Mouse (Mus musculus): ENCODE measurements around the gene Vapa. TPM values are rescaled to one million over a fixed set of nuclear protein-coding genes. Genes with fewer than 3 reads are reported as not detected.
A peak's percentile ranks its signal among the peaks of the same experiment; 100 is the strongest.
"Not testable (repeated sequence)": the region's sequence is repeated elsewhere in the genome, so short reads cannot be mapped to it uniquely, and the experiment has no call there.

The Vapa gene
- polyA plus RNA-seq, 1 experiment from 2014 or later = 218 TPM

DNA sequence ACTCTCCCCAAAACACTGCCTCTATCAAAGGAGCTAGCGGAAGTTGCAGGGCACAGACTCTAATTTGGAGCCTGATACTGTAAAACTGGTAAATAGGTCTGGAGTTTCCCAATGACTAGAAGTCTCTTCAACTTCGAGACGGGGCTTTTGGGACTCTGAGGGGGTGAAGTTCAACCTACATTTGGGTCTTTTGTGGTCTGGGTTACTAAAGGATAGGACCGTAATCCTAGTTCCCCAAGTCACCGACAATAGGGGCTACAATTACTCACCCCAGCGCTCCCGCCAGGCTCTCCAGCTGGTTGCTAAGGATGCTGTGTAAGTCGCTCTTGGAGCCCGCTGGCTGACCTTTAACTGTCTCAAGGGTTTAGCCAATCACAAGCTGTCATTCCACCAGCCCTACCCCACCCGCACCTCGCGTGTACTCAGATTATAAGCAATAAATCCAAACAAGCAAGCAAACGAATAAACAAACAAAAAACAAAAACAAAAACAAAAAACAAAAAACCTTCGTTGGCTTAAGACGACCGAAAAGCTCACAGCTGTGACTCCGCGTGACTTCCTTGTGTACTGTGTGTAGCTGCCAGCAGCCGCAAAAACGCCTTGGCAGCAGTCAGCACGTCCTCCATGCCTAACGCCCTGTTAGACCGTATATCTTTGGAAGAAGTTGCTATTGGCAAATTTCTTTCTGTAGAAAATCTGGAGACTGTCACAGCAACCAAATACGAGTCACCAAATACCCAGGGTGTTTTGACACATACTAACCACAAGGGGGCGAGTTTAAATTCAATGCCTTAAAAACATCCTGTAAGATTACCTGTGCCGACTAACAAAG, 72.7 kb downstream of the Vapa start, which contains the start of gene Tmem232:
Gene Tmem232, minus strand, starts transcription at position 342 of the 832 bp plus-strand sequence.
- H3K36me3 ChIP-seq (ENCODE audit: insufficient read depth, low read length) = no peaks in the 10 kb centered on the region
- 17% methylated on average over 26 of the region's 26 CpGs for WGBS
- peak; percentile 73 for DNase-seq (ENCODE audit: low spot score)
- no peak within 1 kb of the TSS for H3K9ac ChIP-seq (ENCODE audit: low read depth, low read length)
- peak; percentile 72 for TF ChIP-seq CTCF (IDR thresholded peaks at IDR 0.05; ENCODE audit: low read depth)
- peak within 1 kb of the TSS; percentile 15 for H3K4me3 ChIP-seq (replicated peaks; ENCODE audit: low read depth, low read length)
- no peaks in the 10 kb centered on the region for H3K4me1 ChIP-seq (replicated peaks; ENCODE audit: insufficient read depth, low read length)
- no peak; the same call in 1 of the 2 replicates for ATAC-seq (replicated peaks; ENCODE audit: low FRiP score, low read depth)
- H3K9me3 ChIP-seq (replicated peaks; ENCODE audit: low read length) = no peaks in the 10 kb centered on the region
- no peak within 1 kb of the TSS for H3K27ac ChIP-seq
- peak within 1 kb of the TSS; percentile 59 for H3K4me2 ChIP-seq (ENCODE audit: low read length)
- no peaks in the 10 kb centered on the region for H3K27me3 ChIP-seq (ENCODE audit: insufficient read depth, low read length)

DNA sequence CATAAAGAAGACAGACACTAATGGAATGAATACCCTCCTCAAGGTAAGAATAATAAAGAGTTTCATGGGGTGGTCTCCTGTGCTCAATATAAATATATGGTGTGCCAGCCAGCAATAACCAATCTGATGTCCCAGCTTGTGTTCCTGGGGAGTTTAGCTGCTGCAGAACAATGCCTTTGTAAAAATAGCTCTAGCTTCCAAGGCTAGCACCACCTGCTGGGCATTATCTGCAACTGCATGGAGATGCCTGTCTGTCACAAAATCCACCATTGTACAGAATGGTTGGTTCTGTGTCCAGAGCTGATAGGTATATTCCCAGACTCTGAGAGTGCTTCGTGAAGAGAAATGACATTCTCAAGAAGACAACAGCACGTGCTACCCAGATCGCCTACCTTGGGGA, 77.2 kb downstream of the Vapa start:
- DNase-seq (ENCODE audit: low spot score) = peak; percentile 60
- Histone ChIP-seq H3K4me2 (ENCODE audit: low read length) (no peak overlapping the region), H3K4me3 (replicated peaks; ENCODE audit: low read depth, low read length) (no peak overlapping the region), H3K9me3 (replicated peaks; ENCODE audit: low read length) (no peaks in the 10 kb centered on the region), H3K27ac (no peak overlapping the region), H3K36me3 (ENCODE audit: insufficient read depth, low read length) (no peaks in the 10 kb centered on the region), H3K4me1 (replicated peaks; ENCODE audit: insufficient read depth, low read length) (no peaks in the 10 kb centered on the region), H3K27me3 (ENCODE audit: insufficient read depth, low read length) (no peaks in the 10 kb centered on the region), H3K9ac (ENCODE audit: low read depth, low read length) (no peak overlapping the region)
- no peak for ATAC-seq (replicated peaks; ENCODE audit: low FRiP score, low read depth)
- peak; percentile 86 for TF ChIP-seq CTCF (IDR thresholded peaks at IDR 0.05; ENCODE audit: low read depth)
- 26% methylated on average over 3 of the region's 3 CpGs for WGBS

DNA sequence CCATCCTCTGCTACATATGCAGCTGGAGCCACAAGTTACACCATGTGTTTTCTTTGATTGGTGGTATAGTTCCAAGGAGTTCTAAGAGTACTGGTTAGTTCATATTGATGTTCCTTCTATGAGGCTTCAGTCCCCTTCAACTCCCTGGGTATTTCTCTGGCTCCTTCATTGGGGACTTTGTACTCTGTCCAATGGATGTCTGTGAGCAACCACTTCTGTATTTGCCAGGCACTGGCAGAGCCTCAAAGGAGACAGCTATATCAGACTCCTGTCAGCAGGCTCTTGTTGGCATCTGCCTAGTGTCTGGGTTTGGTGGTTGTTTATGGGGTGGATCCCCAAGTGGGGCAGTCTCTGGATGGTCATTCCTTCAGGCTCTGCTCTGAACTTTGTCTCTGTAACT, 81.0 kb downstream of the Vapa start:
- H3K27me3 ChIP-seq (ENCODE audit: insufficient read depth, low read length); H3K27ac ChIP-seq; H3K4me3 ChIP-seq (replicated peaks; ENCODE audit: low read depth, low read length); ATAC-seq (replicated peaks; ENCODE audit: low FRiP score, low read depth); DNase-seq (ENCODE audit: low spot score); H3K9me3 ChIP-seq (replicated peaks; ENCODE audit: low read length); H3K4me2 ChIP-seq (ENCODE audit: low read length); H3K9ac ChIP-seq (ENCODE audit: low read depth, low read length); H3K4me1 ChIP-seq (replicated peaks; ENCODE audit: insufficient read depth, low read length); H3K36me3 ChIP-seq (ENCODE audit: insufficient read depth, low read length): not testable (repeated sequence)

Other genes with a start within 250 kb of the Vapa start
- 0.11 and 0.13 TPM in 2 replicates for gene Tmem232, start 72.8 kb downstream of the Vapa start, polyA plus RNA-seq (2015; fragmentation: Nextera tagmentation; extraction: Ambion mirVana)
- not detected in 2 replicates for gene Txndc2, start 28.6 kb upstream of the Vapa start, polyA plus RNA-seq (2015; fragmentation: Nextera tagmentation; extraction: Ambion mirVana)
- gene Rab31, start 159.2 kb upstream of the Vapa start, polyA plus RNA-seq (2015; fragmentation: Nextera tagmentation; extraction: Ambion mirVana) = 30.0 and 34.6 TPM in 2 replicates
- 32.5 and 35.0 TPM in 2 replicates for gene Ppp4r1, start 169.0 kb upstream of the Vapa start, polyA plus RNA-seq (2015; fragmentation: Nextera tagmentation; extraction: Ambion mirVana)